Comparison of ENCODE assay signal across 8 mouse cellular contexts in genomic region chr10:99615779-99616178, GRCm38 (mm10).
A peak's percentile ranks its signal among the peaks of the same experiment; 100 is the strongest.
DNase-seq lines count a peak whose midpoint lies in the region; ATAC-seq and TF ChIP-seq lines count a peak whose summit lies in the region.

No protein-coding gene starts in this region.

- no peak overlapping the region for H3K9ac ChIP-seq in kidney, postnatal 0 days (ENCODE audit: low read depth, low read length)
- no peak overlapping the region for H3K9ac ChIP-seq in liver, embryonic 11.5 days (ENCODE audit: low read depth, low read length)
- H3K9ac ChIP-seq in neural tube, embryonic 12.5 days: no peak overlapping the region

- H3K4me2 ChIP-seq in kidney, postnatal 0 days (ENCODE audit: low read length): no peak overlapping the region
- no peak overlapping the region for H3K4me2 ChIP-seq in liver, embryonic 11.5 days
- no peak overlapping the region for H3K4me2 ChIP-seq in neural tube, embryonic 12.5 days (replicated peaks)

- peak; percentile 100 for TF ChIP-seq CTCF in cortical plate, adult 2 months (IDR thresholded peaks at IDR 0.05; ENCODE audit: extremely low read depth, insufficient read depth, low read length)
- peak; percentile 100 for TF ChIP-seq CTCF in kidney, postnatal 0 days (IDR thresholded peaks at IDR 0.05; ENCODE audit: low read depth)

- TF ChIP-seq POLR2A in cortical plate, adult 2 months (IDR thresholded peaks at IDR 0.05; ENCODE audit: extremely low read depth, insufficient read depth, low read length): no peak

- no peak; the same call in 1 of the 2 replicates for ATAC-seq in kidney, postnatal 0 days (replicated peaks; ENCODE audit: low FRiP score, low read depth)
- peak; percentile 57; the same call in 1 of the 2 replicates for ATAC-seq in liver, embryonic 11.5 days (replicated peaks; ENCODE audit: low FRiP score)
- 0 out of 2 replicates have a peak, but pooled peaks have one; percentile 35 for ATAC-seq in neural tube, embryonic 12.5 days (ENCODE audit: low FRiP score, low read depth)

- no peak overlapping the region for H3K27ac ChIP-seq in cortical plate, adult 2 months (ENCODE audit: insufficient read depth, low read length)
- H3K27ac ChIP-seq in kidney, postnatal 0 days: no peak overlapping the region
- H3K27ac ChIP-seq in liver, embryonic 11.5 days (ENCODE audit: low read depth, low read length): no peak overlapping the region
- H3K27ac ChIP-seq in neural tube, embryonic 12.5 days: no peak overlapping the region

- no peaks in the 10 kb centered on the region for H3K9me3 ChIP-seq in kidney, postnatal 0 days (replicated peaks; ENCODE audit: low read length)
- no peaks in the 10 kb centered on the region for H3K9me3 ChIP-seq in liver, embryonic 11.5 days (ENCODE audit: control insufficient read depth, low read length)
- no peaks in the 10 kb centered on the region for H3K9me3 ChIP-seq in neural tube, embryonic 12.5 days

- no peaks in the 10 kb centered on the region for H3K36me3 ChIP-seq in kidney, postnatal 0 days (ENCODE audit: insufficient read depth, low read length)
- no peaks in the 10 kb centered on the region for H3K36me3 ChIP-seq in liver, embryonic 11.5 days (ENCODE audit: control insufficient read depth, insufficient read depth, low read length)
- no peaks in the 10 kb centered on the region for H3K36me3 ChIP-seq in neural tube, embryonic 12.5 days

- 4% methylated on average over 6 of the region's 6 CpGs for WGBS in kidney, postnatal 0 days
- 18% methylated on average over 6 of the region's 6 CpGs for WGBS in liver, embryonic 11.5 days
- WGBS in neural tube, embryonic 12.5 days: 11% methylated on average over 6 of the region's 6 CpGs

- peak; percentile 92 for DNase-seq in 3T3-L1 (ENCODE audit: low read depth, low spot score)
- DNase-seq in adipocyte (ENCODE audit: low spot score): peak; percentile 85
- DNase-seq in gastrocnemius, postnatal 25 days: peak; percentile 53
- peak; percentile 95 for DNase-seq in kidney, postnatal 0 days (ENCODE audit: low spot score)
- DNase-seq in liver, embryonic 11.5 days (ENCODE audit: low spot score): peak; percentile 56
- peak; percentile 87 for DNase-seq in telencephalon, adult 2 months (ENCODE audit: low read depth, low spot score)

- H3K4me1 ChIP-seq in cortical plate, adult 2 months (ENCODE audit: control insufficient read depth, insufficient read depth, low read length): no peaks in the 10 kb centered on the region
- H3K4me1 ChIP-seq in kidney, postnatal 0 days (replicated peaks; ENCODE audit: insufficient read depth, low read length): no peaks in the 10 kb centered on the region
- no peaks in the 10 kb centered on the region for H3K4me1 ChIP-seq in liver, embryonic 11.5 days (replicated peaks; ENCODE audit: control insufficient read depth, insufficient read depth, low read length)
- no peaks in the 10 kb centered on the region for H3K4me1 ChIP-seq in neural tube, embryonic 12.5 days

- no peak overlapping the region for H3K4me3 ChIP-seq in cortical plate, adult 2 months (ENCODE audit: insufficient read depth, low read length)
- H3K4me3 ChIP-seq in kidney, postnatal 0 days (replicated peaks; ENCODE audit: low read depth, low read length): no peak overlapping the region
- H3K4me3 ChIP-seq in liver, embryonic 11.5 days (ENCODE audit: low read depth, low read length): no peak overlapping the region
- H3K4me3 ChIP-seq in neural tube, embryonic 12.5 days: no peak overlapping the region

- no peaks in the 10 kb centered on the region for H3K27me3 ChIP-seq in kidney, postnatal 0 days (ENCODE audit: insufficient read depth, low read length)
- no peaks in the 10 kb centered on the region for H3K27me3 ChIP-seq in liver, embryonic 11.5 days (replicated peaks; ENCODE audit: control insufficient read depth, insufficient read depth, low read length)
- no peaks in the 10 kb centered on the region for H3K27me3 ChIP-seq in neural tube, embryonic 12.5 days (replicated peaks)
